Mouse (Mus musculus) heart, postnatal 0 days (tissue): ENCODE measurements around the gene Rad1. TPM values are rescaled to one million over a fixed set of nuclear protein-coding genes. Genes with fewer than 3 reads are reported as not detected.

Experiments used
- ATAC-seq: fragments of 200-750 bp; cut with Nextera tagmentation; 2 replicates; pipeline ENCODE4 v1.8.0; 2017; ENCODE audit warnings: low read depth, moderate number of reproducible peaks, moderate library complexity; ENCODE audit not compliant: insufficient read depth
- DNase-seq: peaks from one replicate; pipeline ENCODE4 v3.0.0-alpha.2; 2016; ENCODE audit warnings: low spot score
- H3K27ac ChIP-seq: fragments of 300-500 bp; sonication (generic); 2 replicates; pipeline ENCODE4 v1.5.1; 2014; ENCODE audit warnings: low read depth, mild to moderate bottlenecking
- H3K27me3 ChIP-seq: fragments of 300-500 bp; sonication (generic); 2 replicates; pipeline ENCODE4 v1.6.1; 2014; ENCODE audit warnings: low read length, mixed read lengths; ENCODE audit not compliant: control insufficient read depth, insufficient read depth
- H3K36me3 ChIP-seq: fragments of 300-500 bp; sonication (generic); replicated peaks from 2 replicates; pipeline ENCODE4 v1.6.1; 2014; ENCODE audit warnings: low read length, mixed read lengths; ENCODE audit not compliant: control insufficient read depth, insufficient read depth
- H3K4me1 ChIP-seq: fragments of 300-500 bp; sonication (generic); 2 replicates; pipeline ENCODE4 v1.6.1; 2014; ENCODE audit warnings: antibody characterized with exemption; ENCODE audit not compliant: control insufficient read depth, insufficient read depth
- H3K4me2 ChIP-seq: fragments of 300-500 bp; sonication (generic); 2 replicates; pipeline ENCODE4 v1.6.1; 2014; ENCODE audit warnings: low read depth, mild to moderate bottlenecking, low read length, moderate library complexity
- H3K4me3 ChIP-seq: fragments of 300-500 bp; sonication (generic); 2 replicates; pipeline ENCODE4 v1.5.1; 2014; ENCODE audit warnings: low read depth, low read length
- H3K9ac ChIP-seq: fragments of 300-500 bp; sonication (generic); replicated peaks from 2 replicates; pipeline ENCODE4 v1.6.1; 2014; ENCODE audit warnings: low read depth, low read length, mixed read lengths
- H3K9me3 ChIP-seq: fragments of 300-500 bp; sonication (generic); replicated peaks from 2 replicates; pipeline ENCODE4 v1.6.1; 2016; ENCODE audit warnings: low read length; ENCODE audit not compliant: control insufficient read depth
- CTCF ChIP-seq: IDR thresholded peaks from 2 replicates; pipeline ENCODE4 v1.5.1; 2016; ENCODE audit warnings: antibody characterized with exemption, control low read depth, low read depth
- EP300 ChIP-seq: IDR thresholded peaks from 2 replicates; pipeline ENCODE4 v1.6.1; 2016; ENCODE audit warnings: antibody characterized with exemption, low read depth
- WGBS: fragments of 180-500 bp; shearing (Covaris S2); extraction: QIAGEN DNeasy Blood & Tissue Kit; methylation state at CpG from one replicate; pipeline ENCODE4 v1.1.7; 2014; 5-methylcytosine and 5-hydroxymethylcytosine counted together
- polyA plus RNA-seq: library from polyadenylated mRNA; unstranded; fragments of >200 nt; fragmentation: Nextera tagmentation; extraction: Ambion mirVana; gene quantifications from 2 replicates; pipeline ENCODE4 v1.2.1, GENCODE M21; 2015
- total RNA-seq: library from RNA; depleted of rRNA; stranded (reverse); fragments of >200 nt; gene quantifications from 2 replicates; pipeline ENCODE4 v1.2.3, GENCODE M21; 2014; ENCODE audit warnings: low replicate concordance

Gene Rad1
- total and polyA plus RNA-seq, 2 experiments from 2014 or later: 10.9 to 13.3 TPM

DNA sequence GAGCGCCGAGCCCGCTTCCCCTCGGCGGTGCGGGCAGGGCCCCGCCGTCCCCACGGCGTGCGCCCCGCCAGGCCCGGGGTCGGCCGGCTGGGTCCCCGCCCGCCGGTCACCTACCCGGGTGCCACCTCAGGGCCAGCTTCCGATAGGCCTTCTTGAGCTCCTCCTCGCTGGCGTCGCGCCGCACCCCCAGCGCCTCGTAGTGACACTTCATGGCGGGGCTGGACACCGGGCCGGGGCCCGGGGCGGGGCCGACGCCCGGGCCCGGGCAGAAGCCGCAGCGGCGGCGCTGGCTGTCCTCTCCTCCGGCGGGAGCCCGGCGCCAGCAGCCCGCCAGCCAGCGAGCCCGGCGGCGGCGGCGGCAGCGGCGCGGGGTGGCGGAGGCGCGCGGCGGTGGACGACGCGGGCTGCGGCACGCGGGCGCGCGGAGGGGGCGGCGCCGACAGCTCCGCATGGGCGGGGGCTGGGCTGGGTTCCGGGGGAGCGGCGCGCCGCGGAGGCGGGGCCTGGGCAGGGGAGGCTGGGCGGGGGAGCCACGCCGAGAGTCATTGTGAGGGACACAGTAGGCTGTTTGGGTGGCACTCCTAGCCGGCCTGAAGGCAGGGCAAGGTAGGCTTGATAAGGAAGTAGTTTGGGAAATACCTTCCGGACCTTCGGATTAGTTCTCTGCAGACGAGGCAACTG is 15.5 kb upstream of the Rad1 start, which contains the start of gene Dnajc21:
Gene Dnajc21 (minus strand): TSS at position 366 of the 681 bp plus-strand sequence.
- Histone ChIP-seq H3K36me3 (peaks cover 3% of the 10 kb centered on the region), H3K27me3 (no peaks in the 10 kb centered on the region), H3K9me3 (no peaks in the 10 kb centered on the region), H3K9ac (peak within 1 kb of the TSS; percentile 87), H3K4me3 (peak within 1 kb of the TSS; percentile 96), H3K4me1 (0 out of 2 replicates have a peak, but pooled peaks cover 3% of the 10 kb centered on the region), H3K27ac (peak within 1 kb of the TSS; percentile 90), H3K4me2 (peak within 1 kb of the TSS; percentile 99)
- TF ChIP-seq EP300 (no peak), CTCF (no peak)
- DNase-seq: peak; percentile 74
- under 1% methylated on average over 44 of the region's 87 CpGs for WGBS
- ATAC-seq: peak; percentile 97

DNA sequence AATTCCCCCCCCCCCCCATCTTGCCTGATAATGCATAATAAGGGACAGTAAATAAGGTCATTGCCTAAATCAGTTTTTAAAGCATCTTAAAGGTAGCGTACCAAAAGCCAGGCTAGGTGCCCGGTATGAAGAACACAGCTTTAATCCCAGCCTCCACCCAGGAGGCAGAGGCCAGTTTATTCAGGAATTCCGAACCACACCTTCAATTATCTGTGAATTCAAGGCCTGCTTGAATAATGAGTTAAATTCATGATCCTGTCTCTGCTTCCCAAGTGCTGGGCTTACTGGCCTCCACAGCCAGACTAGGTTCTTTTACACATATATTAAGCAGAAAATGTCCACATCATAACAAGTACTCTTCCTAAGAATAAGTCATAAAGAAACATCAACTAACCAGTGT is 14.9 kb upstream of the Rad1 start:
- no peaks in the 10 kb centered on the region for H3K9me3 ChIP-seq
- no peak for ATAC-seq
- 9% methylated on average over 3 of the region's 3 CpGs for WGBS
- H3K4me2 ChIP-seq: peak overlapping the region; percentile 99
- H3K4me1 ChIP-seq: 0 out of 2 replicates have a peak, but pooled peaks cover 3% of the 10 kb centered on the region
- H3K4me3 ChIP-seq: peak overlapping the region; percentile 96
- H3K9ac ChIP-seq: peak overlapping the region; percentile 87
- no peak for TF ChIP-seq CTCF
- TF ChIP-seq EP300: no peak
- H3K27ac ChIP-seq: 0 out of 2 replicates have a peak overlapping the region, but pooled peaks have one; percentile 90
- H3K36me3 ChIP-seq: peaks cover 9% of the 10 kb centered on the region
- no peaks in the 10 kb centered on the region for H3K27me3 ChIP-seq
- DNase-seq: no peak

DNA sequence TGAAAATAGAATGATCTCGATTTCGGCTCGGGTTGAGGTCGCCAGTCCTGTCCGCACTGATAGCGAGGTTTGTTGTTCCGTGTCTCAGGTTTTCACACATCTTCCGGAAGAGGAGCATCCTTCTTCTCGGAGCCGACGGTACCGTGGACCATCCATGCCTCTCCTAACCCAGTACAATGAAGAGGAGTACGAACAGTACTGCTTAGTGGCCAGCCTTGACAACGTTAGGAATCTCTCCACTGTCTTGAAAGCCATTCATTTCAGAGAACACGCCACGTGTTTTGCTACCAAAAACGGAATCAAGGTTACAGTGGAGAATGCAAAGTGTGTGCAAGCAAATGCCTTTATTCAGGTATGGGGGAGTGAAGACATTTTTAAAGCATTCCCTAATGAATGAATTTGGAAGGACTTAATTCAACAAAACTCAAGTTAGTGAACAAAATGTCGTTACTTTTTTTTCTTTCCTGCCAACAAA is 584 bp downstream of the Rad1 start:
- ATAC-seq (no peak), DNase-seq (no peak)
- Histone ChIP-seq H3K4me2 (peak overlapping the region; percentile 83), H3K4me3 (peak overlapping the region; percentile 98), H3K27ac (peak overlapping the region; percentile 47), H3K4me1 (peaks cover 17% of the 10 kb centered on the region), H3K27me3 (no peaks in the 10 kb centered on the region), H3K36me3 (peaks cover 32% of the 10 kb centered on the region), H3K9ac (peak overlapping the region; percentile 85), H3K9me3 (no peaks in the 10 kb centered on the region)
- WGBS: 1% methylated on average over 18 of the region's 18 CpGs
- TF ChIP-seq CTCF (no peak), EP300 (no peak)

DNA sequence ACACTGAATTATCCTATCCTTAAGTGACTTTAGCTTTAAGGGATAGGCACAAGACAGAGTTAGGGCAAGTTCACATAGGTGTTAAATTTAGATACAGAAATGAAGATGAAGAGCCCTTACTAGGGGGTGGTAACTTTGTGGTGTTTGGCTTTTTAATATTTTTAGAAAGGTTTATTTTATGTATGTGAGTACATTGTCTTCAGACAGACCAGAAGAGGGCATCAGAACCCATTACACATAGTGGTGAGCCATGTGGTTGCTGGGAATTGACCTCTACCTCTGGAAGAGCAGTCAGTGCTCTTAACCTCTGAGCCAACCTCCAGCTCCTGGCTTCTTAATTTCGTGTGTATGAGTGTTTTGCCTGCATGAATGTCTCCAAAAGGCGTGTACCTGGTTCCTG is 1.4 kb downstream of the Rad1 start:
- ATAC-seq (no peak), DNase-seq (no peak)
- Histone ChIP-seq H3K9me3 (no peaks in the 10 kb centered on the region), H3K4me3 (no peak overlapping the region), H3K27me3 (no peaks in the 10 kb centered on the region), H3K9ac (no peak overlapping the region), H3K4me2 (no peak overlapping the region), H3K36me3 (peaks cover 31% of the 10 kb centered on the region), H3K4me1 (peaks cover 17% of the 10 kb centered on the region), H3K27ac (no peak overlapping the region)
- TF ChIP-seq EP300 (no peak), CTCF (no peak)
- 55% methylated on average over 2 of the region's 2 CpGs for WGBS

DNA sequence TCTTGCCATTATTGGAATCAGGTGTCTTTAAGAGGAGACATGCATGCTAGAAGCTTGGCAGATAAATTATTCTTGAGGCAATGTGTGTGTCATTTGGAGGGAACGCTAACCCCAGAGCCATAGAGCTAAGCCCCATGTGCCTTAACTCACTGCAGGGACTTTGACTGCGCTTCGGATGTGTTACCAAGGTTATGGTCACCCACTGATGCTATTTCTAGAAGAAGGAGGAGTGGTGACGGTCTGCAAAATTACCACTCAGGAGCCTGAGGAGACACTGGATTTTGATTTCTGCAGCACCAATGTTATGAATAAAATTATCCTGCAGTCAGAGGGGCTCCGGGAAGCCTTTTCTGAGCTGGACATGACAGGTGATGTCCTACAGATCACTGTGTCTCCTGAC is 4.3 kb downstream of the Rad1 start:
- Histone ChIP-seq H3K4me1 (peaks cover 12% of the 10 kb centered on the region), H3K9me3 (no peaks in the 10 kb centered on the region), H3K27me3 (no peaks in the 10 kb centered on the region), H3K4me2 (no peak overlapping the region), H3K27ac (no peak overlapping the region), H3K4me3 (no peak overlapping the region), H3K36me3 (peaks cover 29% of the 10 kb centered on the region), H3K9ac (no peak overlapping the region)
- DNase-seq (no peak), ATAC-seq (no peak)
- no peak for TF ChIP-seq CTCF
- no peak for TF ChIP-seq EP300
- 81% methylated on average over 5 of the region's 5 CpGs for WGBS
